Mouse (Mus musculus) gastrocnemius, postnatal 36 days (tissue): Measurements from ENCODE around the gene Cnot10. TPM values are rescaled to one million over a fixed set of nuclear protein-coding genes. Genes with fewer than 3 reads are reported as not detected.

Experiments
- DNase-seq, 2 experiments: peaks; one replicate each; pipeline ENCODE4 v3.0.0; 2022
- intact Hi-C: fragments of 180-260 bp; cut with DNase I; formaldehyde crosslinking; loops from one replicate; pipeline ENCODE4 v1.15.1; 2025
- total RNA-seq, 2 experiments: library from RNA; stranded (reverse); gene quantifications; 2 replicates each; pipeline ENCODE4 v1.2.3; 2021

Gene Cnot10
- total RNA-seq, 2 experiments from 2014 or later, result 11.9 to 15.0 TPM

GRCm38 (mm10) chr9:114556276-114556855 is 83.6 kb downstream of the Cnot10 start:
- DNase-seq, result no peak
- intact Hi-C loops, result no loop called here

GRCm38 (mm10) chr9:114554355-114554979 is 85.5 kb downstream of the Cnot10 start:
- DNase-seq, result no peak
- intact Hi-C loops, result no loop called here

- intact Hi-C loops, result no loop called here
- DNase-seq, result no peak
Observed at GRCm38 (mm10) chr9:114553828-114554227, 86.2 kb downstream of the Cnot10 start.

- DNase-seq, result no peak
- intact Hi-C loops, result no loop called here
Observed at GRCm38 (mm10) chr9:114550033-114550432, 90.0 kb downstream of the Cnot10 start.

GRCm38 (mm10) chr9:114549117-114549516 is 90.9 kb downstream of the Cnot10 start:
- intact Hi-C loops, result no loop called here
- DNase-seq, result no peak

GRCm38 (mm10) chr9:114548496-114548895 is 91.5 kb downstream of the Cnot10 start:
- no peak for DNase-seq
- intact Hi-C loops, result no loop called here

GRCm38 (mm10) chr9:114547643-114548077 is 92.3 kb downstream of the Cnot10 start:
- intact Hi-C loops, result no loop called here

GRCm38 (mm10) chr9:114546765-114547164 is 93.2 kb downstream of the Cnot10 start:
- intact Hi-C loops, result no loop called here
- DNase-seq, result no peak

More at GRCm38 (mm10) chr9:114547643-114548077, 92.3 kb downstream of the Cnot10 start:
- no peak for DNase-seq

- intact Hi-C loops, result no loop called here
- DNase-seq, result no peak
Observed at GRCm38 (mm10) chr9:114544754-114545393, 95.1 kb downstream of the Cnot10 start.

- no peak for DNase-seq
- intact Hi-C loops, result no loop called here
Observed at GRCm38 (mm10) chr9:114543882-114544753, 95.9 kb downstream of the Cnot10 start.

- intact Hi-C loops, result no loop called here
- no peak for DNase-seq
Observed at GRCm38 (mm10) chr9:114541279-114541741, 98.7 kb downstream of the Cnot10 start.

GRCm38 (mm10) chr9:114538996-114539563 is 100.9 kb downstream of the Cnot10 start:
- intact Hi-C loops, result no loop called here
- DNase-seq, result no peak

GRCm38 (mm10) chr9:114536628-114537027 is 103.4 kb downstream of the Cnot10 start:
- no peak for DNase-seq
- intact Hi-C loops, result no loop called here

Other genes starting within 250 kb of the Cnot10 start
- gene Crtap, start 249.5 kb downstream of the Cnot10 start, total RNA-seq, result 10 to 100 TPM in 1 of 2 experiments, 1 to 10 TPM in 1; 8.8 to 11.3 TPM
- 1 to 10 TPM; 4.3 to 4.9 TPM for gene Glb1, start 239.1 kb downstream of the Cnot10 start, total RNA-seq
- 1 to 10 TPM in 1 of 2 experiments, under 1 TPM in 1; 0.84 to 1.5 TPM for gene Tmppe, start 239.1 kb downstream of the Cnot10 start, total RNA-seq
- not detected for gene Ccr4, start 135.3 kb downstream of the Cnot10 start, total RNA-seq
- gene C130032M10Rik, start 124.5 kb downstream of the Cnot10 start, total RNA-seq, result not detected
- gene Trim71, start 75.8 kb downstream of the Cnot10 start, total RNA-seq, result not detected
- 10 to 100 TPM; 31.0 to 38.0 TPM for gene Dync1li1, start 48.6 kb upstream of the Cnot10 start, total RNA-seq
- 1 to 10 TPM; 6.5 to 6.7 TPM for gene Cmtm6, start 90.9 kb upstream of the Cnot10 start, total RNA-seq
- gene Cmtm7, start 141.7 kb upstream of the Cnot10 start, total RNA-seq, result 1 to 10 TPM; 4.8 to 5.3 TPM
- 1 to 10 TPM; 2.4 to 3.0 TPM for gene Cmtm8, start 204.0 kb upstream of the Cnot10 start, total RNA-seq